Mouse (Mus musculus) erythroblast, embryonic 14.5 days (primary cell): ENCODE measurements around the gene Fam181a.

Source experiments
- GATA1 ChIP-seq: IDR thresholded peaks from 2 replicates; pipeline ENCODE4 v1.6.1; 2012; ENCODE audit warnings: low read length, inconsistent platforms, mixed read lengths
- TAL1 ChIP-seq: IDR thresholded peaks from 3 replicates; pipeline ENCODE4 v1.6.1; 2012; ENCODE audit warnings: low read length, inconsistent platforms, mixed read lengths

GRCm38 (mm10) chr12:103327107-103327506 lies 16.3 kb downstream of the Fam181a start:
- no peak for TF ChIP-seq GATA1
- no peak for TF ChIP-seq TAL1
